Mouse (Mus musculus) left cerebral cortex, postnatal 14 days (tissue): ENCODE data around the gene Abraxas2. TPM values are rescaled to one million over a fixed set of nuclear protein-coding genes. Genes with fewer than 3 reads are reported as not detected.

Experiments used
- total RNA-seq, 2 experiments: library from RNA; stranded (reverse); gene quantifications; 2 replicates each; pipeline ENCODE4 v1.2.3; 2021

Gene Abraxas2
- total RNA-seq, 2 experiments from 2014 or later = 24.9 to 28.2 TPM

Other genes with a start within 250 kb of the Abraxas2 start
- 10 to 100 TPM; 20.5 to 21.8 TPM for gene Lhpp, start 248.6 kb upstream of the Abraxas2 start, total RNA-seq
- 10 to 100 TPM; 24.8 to 27.8 TPM for gene Fam53b, start 45.3 kb upstream of the Abraxas2 start, total RNA-seq
- 10 to 100 TPM; 29.3 to 31.2 TPM for gene Eef1akmt2, start 6.6 kb upstream of the Abraxas2 start, total RNA-seq
- 10 to 100 TPM; 34.7 to 34.9 TPM for gene Zranb1, start 71.9 kb downstream of the Abraxas2 start, total RNA-seq